Mouse (Mus musculus) monocyte, adult 5-6 weeks (primary cell): ENCODE results near the gene Abo. TPM values are rescaled to one million over a fixed set of nuclear protein-coding genes. Genes with fewer than 3 reads are reported as not detected.
"Not testable (repeated sequence)": the region's sequence is repeated elsewhere in the genome, so short reads cannot be mapped to it uniquely, and the experiment has no call there.

Experiments
- ATAC-seq: fragments of 153-309, 156-312 bp; replicated peaks from 2 replicates; pipeline ENCODE4 v1.8.0; 2017; ENCODE audit warnings: mild to moderate bottlenecking; ENCODE audit not compliant: low TSS enrichment, insufficient number of reproducible peaks, severe bottlenecking, poor library complexity, low FRiP score
- total RNA-seq: library from RNA; stranded (forward); fragments of 200-1000, 200-491, 200-594 nt; gene quantifications from 3 replicates; pipeline ENCODE4 v1.2.3, GENCODE M21; 2017

The Abo gene
- total RNA-seq, 1 experiment from 2014 or later: not detected

- ATAC-seq: not testable (repeated sequence)
Observed at GRCm38 (mm10) chr2:26885541-26885940, 20.8 kb upstream of the Abo start.

GRCm38 (mm10) chr2:26878571-26878970 lies 13.8 kb upstream of the Abo start:
- ATAC-seq: no peak

GRCm38 (mm10) chr2:26870666-26871065 lies 5.9 kb upstream of the Abo start:
- no peak for ATAC-seq

GRCm38 (mm10) chr2:26862856-26863255 lies 1.9 kb downstream of the Abo start:
- no peak for ATAC-seq

GRCm38 (mm10) chr2:26847706-26848105 lies 17.1 kb downstream of the Abo start:
- ATAC-seq: no peak

GRCm38 (mm10) chr2:26832478-26832877 lies 32.3 kb downstream of the Abo start:
- ATAC-seq: no peak

- no peak for ATAC-seq
Observed at GRCm38 (mm10) chr2:26828047-26828446, 36.7 kb downstream of the Abo start.

- no peak for ATAC-seq
Observed at GRCm38 (mm10) chr2:26827261-26827975, 37.4 kb downstream of the Abo start.

Other genes with a start within 250 kb of the Abo start
- 2.1 to 4.9 TPM in 2 of 3 replicates, not detected in the other for gene Fam69b, start 236.5 kb downstream of the Abo start, total RNA-seq
- gene Lcn4, start 193.7 kb downstream of the Abo start, total RNA-seq: 1.3 TPM in 1 of 3 replicates, not detected in the others
- 40.7 to 45.0 TPM (median 41.6 TPM) in 3 replicates for gene Surf6, start 37.9 kb upstream of the Abo start, total RNA-seq
- 9.1 to 14.0 TPM (median 13.6 TPM) in 3 replicates for gene Med22, start 45.7 kb upstream of the Abo start, total RNA-seq
- gene Rpl7a, start 45.8 kb upstream of the Abo start, total RNA-seq: 929 to 1,174 TPM (median 1,019 TPM) in 3 replicates
- 42.5 to 69.7 TPM (median 48.7 TPM) in 3 replicates for gene Surf2, start 51.4 kb upstream of the Abo start, total RNA-seq
- 60.1 to 86.2 TPM (median 60.4 TPM) in 3 replicates for gene Surf1, start 51.6 kb upstream of the Abo start, total RNA-seq
- 69.0 to 90.1 TPM (median 80.5 TPM) in 3 replicates for gene Surf4, start 68.9 kb upstream of the Abo start, total RNA-seq
- gene Stkld1, start 69.1 kb upstream of the Abo start, total RNA-seq: not detected in 3 replicates
- gene Rexo4, start 99.4 kb upstream of the Abo start, total RNA-seq: 49.0 to 99.1 TPM (median 49.2 TPM) in 3 replicates
- 0.57 TPM in 1 of 3 replicates, not detected in the others for gene Adamts13, start 108.4 kb upstream of the Abo start, total RNA-seq
- 9.2 to 22.9 TPM (median 11.8 TPM) in 3 replicates for gene Cacfd1, start 144.9 kb upstream of the Abo start, total RNA-seq
- 41.1 to 70.7 TPM (median 48.4 TPM) in 3 replicates for gene Slc2a6, start 163.0 kb upstream of the Abo start, total RNA-seq
- gene Mymk, start 207.2 kb upstream of the Abo start, total RNA-seq: not detected in 3 replicates
- not detected in 3 replicates for gene Adamtsl2, start 214.4 kb upstream of the Abo start, total RNA-seq